Mouse (Mus musculus) bone marrow, adult 2 months (tissue): ENCODE measurements around the gene Chst4.

ENCODE experiments used
- CTCF ChIP-seq: fragments of 200-500 bp; IDR thresholded peaks from 2 replicates; pipeline ENCODE4 v1.5.1; 2011; ENCODE audit warnings: low read length, control low read depth; ENCODE audit not compliant: control insufficient read depth, insufficient read depth
- POLR2A ChIP-seq: fragments of 200-500 bp; IDR thresholded peaks from 2 replicates; pipeline ENCODE4 v1.6.1; 2011; ENCODE audit warnings: low read depth, mild to moderate bottlenecking, control low read depth, low read length, borderline replicate concordance; ENCODE audit not compliant: control insufficient read depth

- no peak for TF ChIP-seq CTCF
- TF ChIP-seq POLR2A = no peak
Measured at GRCm38 (mm10) chr8:110004300-110004699, 35.2 kb downstream of the Chst4 start.
